Mouse (Mus musculus) stomach, embryonic 14.5 days (tissue): ENCODE results near the gene Dnase2b. TPM values are rescaled to one million over a fixed set of nuclear protein-coding genes. Genes with fewer than 3 reads are reported as not detected.

ENCODE experiments used
- ATAC-seq: fragments of 200-750 bp; cut with Nextera tagmentation; 2 replicates; pipeline ENCODE4 v1.8.0; 2017; ENCODE audit warnings: low read depth, moderate TSS enrichment; ENCODE audit not compliant: insufficient number of reproducible peaks, insufficient read depth, low FRiP score
- H3K27ac ChIP-seq: fragments of 300-500 bp; sonication (generic); 2 replicates; pipeline ENCODE4 v1.5.1; 2014; ENCODE audit warnings: mild to moderate bottlenecking, low read length, moderate library complexity, mixed read lengths
- H3K27me3 ChIP-seq: fragments of 300-500 bp; sonication (generic); 2 replicates; pipeline ENCODE4 v1.6.1; 2014; ENCODE audit warnings: low read length, control low read depth, mixed read lengths; ENCODE audit not compliant: control insufficient read depth, insufficient read depth
- H3K36me3 ChIP-seq: fragments of 300-500 bp; sonication (generic); 2 replicates; pipeline ENCODE4 v1.6.1; 2014; ENCODE audit warnings: mild to moderate bottlenecking, control low read depth, low read length, moderate library complexity, mixed read lengths; ENCODE audit not compliant: control insufficient read depth, insufficient read depth
- H3K4me1 ChIP-seq: fragments of 300-500 bp; sonication (generic); 2 replicates; pipeline ENCODE4 v1.6.1; 2014; ENCODE audit warnings: low read length, control low read depth, mixed read lengths; ENCODE audit not compliant: control insufficient read depth, insufficient read depth
- H3K4me2 ChIP-seq: fragments of 300-500 bp; sonication (generic); replicated peaks from 2 replicates; pipeline ENCODE4 v1.6.1; 2014; ENCODE audit warnings: low read depth, low read length, control low read depth
- H3K4me3 ChIP-seq: fragments of 300-500 bp; sonication (generic); 2 replicates; pipeline ENCODE4 v1.5.1; 2014; ENCODE audit warnings: low read depth, low read length, control low read depth
- H3K9ac ChIP-seq: fragments of 300-500 bp; sonication (generic); replicated peaks from 2 replicates; pipeline ENCODE4 v1.6.1; 2014; ENCODE audit warnings: low read depth, mild to moderate bottlenecking, control low read depth, low read length, moderate library complexity, mixed read lengths
- H3K9me3 ChIP-seq: fragments of 300-500 bp; sonication (generic); 2 replicates; pipeline ENCODE4 v1.6.1; 2016; ENCODE audit warnings: low read depth, low read length, control low read depth; ENCODE audit not compliant: control insufficient read depth
- WGBS: fragments of 180-500 bp; shearing (Covaris S2); extraction: QIAGEN DNeasy Blood & Tissue Kit; methylation state at CpG from one replicate; pipeline ENCODE4 v1.1.7; 2014; 5-methylcytosine and 5-hydroxymethylcytosine counted together
- polyA plus RNA-seq: library from polyadenylated mRNA; unstranded; fragments of >200 nt; fragmentation: Nextera tagmentation; extraction: Ambion mirVana; gene quantifications from 2 replicates; pipeline ENCODE4 v1.2.1, GENCODE M21; 2014

Dnase2b gene
- polyA plus RNA-seq, 1 experiment from 2014 or later = not detected

DNA sequence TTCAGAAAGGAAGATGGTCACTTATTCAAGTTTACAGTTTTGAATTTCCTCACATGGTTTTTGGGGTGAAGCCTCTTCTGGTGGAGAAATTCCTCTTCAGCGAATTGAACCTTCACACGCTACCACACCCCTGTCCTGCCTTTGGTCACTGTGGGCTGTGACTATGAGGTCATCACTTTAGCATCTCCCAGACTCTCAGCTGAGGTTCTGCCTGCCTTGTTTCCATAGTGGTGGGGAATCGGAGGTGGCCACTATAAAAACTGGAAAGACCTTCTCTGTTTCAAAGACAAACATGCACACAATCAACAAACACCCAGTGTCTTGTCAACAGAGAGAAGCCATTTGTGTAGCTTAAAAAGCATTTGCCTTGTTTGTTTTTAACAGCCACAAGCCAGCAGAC lies 35.8 kb upstream of the Dnase2b start, which contains the start of gene 4930503B20Rik:
Gene 4930503B20Rik, minus strand, starts transcription at position 101 of the 400 bp plus-strand sequence.
- no peak for ATAC-seq
- 82% methylated on average over 3 of the region's 3 CpGs for WGBS
- Histone ChIP-seq H3K9ac (no peak within 1 kb of the TSS), H3K27me3 (no peaks in the 10 kb centered on the region), H3K4me2 (no peak within 1 kb of the TSS), H3K27ac (no peak within 1 kb of the TSS), H3K9me3 (no peaks in the 10 kb centered on the region), H3K4me3 (no peak within 1 kb of the TSS), H3K4me1 (no peaks in the 10 kb centered on the region), H3K36me3 (no peaks in the 10 kb centered on the region)

DNA sequence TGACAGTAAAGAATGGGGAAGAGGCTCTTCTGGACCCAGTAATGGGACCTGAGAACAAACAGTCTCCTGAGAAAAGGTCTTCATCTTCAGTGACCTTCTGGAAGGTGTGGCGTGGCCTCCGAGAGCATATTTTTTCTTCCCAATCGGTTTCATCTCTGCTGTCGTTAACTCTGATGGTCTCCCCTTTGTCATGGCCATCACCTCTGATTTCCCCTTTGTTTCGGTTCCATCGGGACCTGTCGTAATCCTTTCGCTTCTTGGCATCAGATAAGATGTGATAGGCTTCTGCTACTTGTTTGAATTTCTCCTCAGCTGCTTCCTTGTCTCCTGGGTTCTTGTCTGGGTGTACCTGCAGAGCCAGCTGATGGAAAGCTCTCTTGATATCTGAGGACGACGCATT lies 35.3 kb upstream of the Dnase2b start:
- no peaks in the 10 kb centered on the region for H3K4me1 ChIP-seq

DNA sequence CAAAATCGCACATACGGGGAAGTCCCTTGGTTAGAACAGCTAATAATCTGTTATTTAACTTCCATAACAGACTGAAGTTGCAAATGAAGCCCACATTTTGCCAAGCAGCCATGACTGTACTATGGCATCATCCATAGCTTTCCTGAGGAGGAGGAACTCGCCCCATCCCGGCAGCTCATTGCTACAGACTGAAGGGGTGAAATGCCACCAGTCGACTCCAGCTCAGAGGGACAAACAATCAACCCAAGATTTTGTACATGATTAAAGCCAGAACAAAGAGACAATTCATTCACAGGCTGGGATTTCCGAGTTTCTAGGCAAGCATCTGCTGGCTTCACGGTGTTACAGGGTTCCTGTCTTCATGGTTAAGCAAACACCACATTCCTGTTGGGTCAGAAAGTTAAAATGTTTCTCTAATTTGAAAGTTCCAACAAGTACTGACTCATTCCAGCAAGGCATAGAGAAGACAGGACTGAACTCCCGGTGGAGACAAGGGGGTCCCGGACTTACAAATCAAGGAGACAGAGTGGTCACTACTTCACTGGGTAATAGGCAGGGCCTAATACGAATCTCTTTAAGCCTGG lies 34.0 kb upstream of the Dnase2b start:
- no peaks in the 10 kb centered on the region for H3K36me3 ChIP-seq
- no peak overlapping the region for H3K27ac ChIP-seq
- no peak overlapping the region for H3K9ac ChIP-seq
- no peaks in the 10 kb centered on the region for H3K4me1 ChIP-seq
- no peak overlapping the region for H3K4me3 ChIP-seq
- WGBS = 66% methylated on average over 10 of the region's 10 CpGs
- H3K27me3 ChIP-seq = no peaks in the 10 kb centered on the region
- H3K9me3 ChIP-seq = no peaks in the 10 kb centered on the region
- H3K4me2 ChIP-seq = no peak overlapping the region
- ATAC-seq = no peak

More for the DNA sequence above, 35.3 kb upstream of the Dnase2b start:
- no peak for ATAC-seq
- H3K9ac ChIP-seq = no peak overlapping the region
- H3K9me3 ChIP-seq = no peaks in the 10 kb centered on the region
- H3K36me3 ChIP-seq = no peaks in the 10 kb centered on the region
- WGBS = 93% methylated on average over 10 of the region's 10 CpGs
- H3K27ac ChIP-seq = no peak overlapping the region
- H3K27me3 ChIP-seq = no peaks in the 10 kb centered on the region
- no peak overlapping the region for H3K4me3 ChIP-seq
- no peak overlapping the region for H3K4me2 ChIP-seq

- Histone ChIP-seq H3K36me3 (no peaks in the 10 kb centered on the region), H3K4me2 (no peak overlapping the region), H3K4me1 (no peaks in the 10 kb centered on the region), H3K27ac (no peak overlapping the region), H3K9ac (no peak overlapping the region), H3K27me3 (no peaks in the 10 kb centered on the region), H3K4me3 (no peak overlapping the region), H3K9me3 (no peaks in the 10 kb centered on the region)
- ATAC-seq = no peak
- WGBS = 44% methylated on average over 4 of the region's 4 CpGs
Measured at GRCm38 (mm10) chr3:146641818-146642427, 26.5 kb upstream of the Dnase2b start.

- Histone ChIP-seq H3K9ac (no peak overlapping the region), H3K4me1 (no peaks in the 10 kb centered on the region), H3K36me3 (no peaks in the 10 kb centered on the region), H3K27ac (no peak overlapping the region), H3K27me3 (no peaks in the 10 kb centered on the region), H3K4me2 (no peak overlapping the region), H3K9me3 (no peaks in the 10 kb centered on the region), H3K4me3 (no peak overlapping the region)
- WGBS = 83% methylated on average over 5 of the region's 5 CpGs
- no peak for ATAC-seq
Measured at GRCm38 (mm10) chr3:146632506-146632905, 17.1 kb upstream of the Dnase2b start.

DNA sequence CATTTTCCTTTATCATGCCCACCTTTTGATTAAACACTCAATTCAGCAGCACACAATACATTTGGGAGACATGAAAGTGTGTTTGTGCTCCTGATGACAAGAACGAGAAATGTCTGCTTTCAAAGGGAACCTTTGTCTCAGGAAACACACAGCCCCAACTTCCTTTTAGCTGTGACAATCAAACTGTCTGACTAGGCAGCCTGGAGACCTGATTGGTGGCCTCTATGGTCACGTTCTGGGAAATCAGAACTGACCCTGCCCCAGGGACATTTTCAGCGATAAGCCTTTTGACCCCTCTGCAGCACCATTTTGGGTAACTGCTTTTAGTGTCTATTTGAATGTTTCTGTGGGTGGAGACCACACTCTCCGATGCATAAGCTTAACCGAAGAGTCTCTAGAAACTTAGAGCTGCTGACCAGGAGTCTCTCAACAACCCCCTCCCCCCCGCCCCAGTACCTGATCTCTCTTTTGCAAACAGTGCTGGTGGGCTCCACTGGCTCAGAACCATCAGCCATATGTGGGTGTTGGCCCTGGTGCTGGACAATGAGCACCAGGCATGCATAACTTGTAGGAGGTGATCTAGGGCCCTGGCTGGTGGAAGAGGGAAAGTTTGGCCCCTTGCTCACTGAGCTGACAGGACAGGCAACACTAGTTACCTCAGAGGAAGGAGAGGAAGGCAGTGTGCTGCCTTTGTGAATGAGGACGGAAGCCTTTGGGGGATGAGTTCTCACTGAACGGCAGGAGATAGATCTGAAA lies 13.0 kb upstream of the Dnase2b start:
- Histone ChIP-seq H3K9ac (no peak overlapping the region), H3K27ac (no peak overlapping the region), H3K4me3 (no peak overlapping the region), H3K4me1 (no peaks in the 10 kb centered on the region), H3K4me2 (no peak overlapping the region), H3K27me3 (no peaks in the 10 kb centered on the region), H3K9me3 (no peaks in the 10 kb centered on the region), H3K36me3 (no peaks in the 10 kb centered on the region)
- ATAC-seq = no peak
- WGBS = 73% methylated on average over 8 of the region's 8 CpGs

- no peak overlapping the region for H3K4me3 ChIP-seq
- H3K4me1 ChIP-seq = no peaks in the 10 kb centered on the region
- H3K9ac ChIP-seq = no peak overlapping the region
- no peaks in the 10 kb centered on the region for H3K36me3 ChIP-seq
- no peaks in the 10 kb centered on the region for H3K27me3 ChIP-seq
- no peak overlapping the region for H3K4me2 ChIP-seq
- no peaks in the 10 kb centered on the region for H3K9me3 ChIP-seq
- H3K27ac ChIP-seq = no peak overlapping the region
- WGBS = 83% methylated on average over 4 of the region's 4 CpGs
- ATAC-seq = no peak
Measured at GRCm38 (mm10) chr3:146625766-146626165, 10.4 kb upstream of the Dnase2b start.

DNA sequence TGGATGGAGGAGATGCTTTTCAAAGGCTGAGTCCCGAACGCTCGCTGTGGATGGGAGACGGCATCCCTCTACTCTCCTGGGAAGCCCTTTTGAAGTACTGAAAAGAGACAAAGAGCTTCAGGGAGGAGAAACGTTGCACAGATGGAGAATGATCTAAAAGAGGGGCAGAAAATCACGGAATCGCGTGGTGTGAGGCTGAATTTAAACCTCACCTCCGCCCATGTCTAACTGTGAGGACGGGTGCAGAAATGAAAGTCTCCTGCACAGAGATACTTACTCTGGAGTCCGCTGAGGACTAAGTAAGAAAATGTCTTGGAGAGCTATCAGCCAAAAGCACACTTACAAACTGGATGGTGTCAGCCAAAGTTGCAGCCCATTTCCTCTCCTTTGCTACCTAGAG lies 6.6 kb upstream of the Dnase2b start:
- Histone ChIP-seq H3K9ac (no peak overlapping the region), H3K27ac (no peak overlapping the region), H3K36me3 (no peaks in the 10 kb centered on the region), H3K4me3 (no peak overlapping the region), H3K9me3 (no peaks in the 10 kb centered on the region), H3K4me1 (no peaks in the 10 kb centered on the region), H3K27me3 (no peaks in the 10 kb centered on the region), H3K4me2 (no peak overlapping the region)
- ATAC-seq = no peak
- 84% methylated on average over 11 of the region's 11 CpGs for WGBS
